Mouse (Mus musculus) erythroid progenitor cell, adult 5-6 weeks (primary cell): Measurements from ENCODE around the gene 1810046K07Rik. TPM values are rescaled to one million over a fixed set of nuclear protein-coding genes. Genes with fewer than 3 reads are reported as not detected.

Experiments
- ATAC-seq: replicated peaks from 2 replicates; pipeline ENCODE4 v1.8.0; 2016; ENCODE audit warnings: moderate number of reproducible peaks, mild to moderate bottlenecking, moderate TSS enrichment, inconsistent platforms; ENCODE audit not compliant: poor library complexity, low FRiP score, severe bottlenecking
- total RNA-seq, 2 experiments: library from RNA; stranded (forward) in 1 of 2; stranded (reverse) in 1 of 2; fragments of 150-400 nt in 1 of 2; fragments of 186-747, 209-891 nt in 1 of 2; gene quantifications; 2 replicates each; pipeline versions ENCODE4 v1.2.3 to v1.2.4; 2015 to 2017; ENCODE audit warnings: low replicate concordance in 2 of 2

1810046K07Rik gene
- total RNA-seq (2015; ENCODE audit: low replicate concordance) = 1.4 TPM in 1 of 2 replicates, not detected in the other
- total RNA-seq (2017; ENCODE audit: low replicate concordance) = not detected in 2 replicates

GRCm38 (mm10) chr9:51328731-51329130 is at the start of gene 1810046K07Rik:
Gene 1810046K07Rik (minus strand): TSS chr9:51328917.
- no peak for ATAC-seq

GRCm38 (mm10) chr9:51369560-51369959 is 40.8 kb upstream of the 1810046K07Rik start:
- no peak for ATAC-seq

GRCm38 (mm10) chr9:51367124-51367523 is 38.4 kb upstream of the 1810046K07Rik start:
- ATAC-seq = no peak

- no peak for ATAC-seq
Measured at GRCm38 (mm10) chr9:51364059-51364458, 35.3 kb upstream of the 1810046K07Rik start.

GRCm38 (mm10) chr9:51353511-51353910 is 24.8 kb upstream of the 1810046K07Rik start:
- no peak for ATAC-seq

- no peak for ATAC-seq
Measured at GRCm38 (mm10) chr9:51352896-51353295, 24.2 kb upstream of the 1810046K07Rik start.

- no peak for ATAC-seq
Measured at GRCm38 (mm10) chr9:51349422-51349821, 20.7 kb upstream of the 1810046K07Rik start.

GRCm38 (mm10) chr9:51345768-51346167 is 17.1 kb upstream of the 1810046K07Rik start:
- no peak for ATAC-seq

- no peak for ATAC-seq
Measured at GRCm38 (mm10) chr9:51335294-51336010, 6.7 kb upstream of the 1810046K07Rik start.

GRCm38 (mm10) chr9:51331449-51332238 is 2.9 kb upstream of the 1810046K07Rik start:
- ATAC-seq = no peak

GRCm38 (mm10) chr9:51327555-51327903 is 1.2 kb downstream of the 1810046K07Rik start:
- ATAC-seq = no peak

- no peak for ATAC-seq
Measured at GRCm38 (mm10) chr9:51326619-51327554, 1.8 kb downstream of the 1810046K07Rik start.

GRCm38 (mm10) chr9:51324406-51325065 is 4.2 kb downstream of the 1810046K07Rik start:
- no peak for ATAC-seq

GRCm38 (mm10) chr9:51320096-51320495 is 8.6 kb downstream of the 1810046K07Rik start:
- ATAC-seq = no peak

- ATAC-seq = no peak
Measured at GRCm38 (mm10) chr9:51318246-51318645, 10.5 kb downstream of the 1810046K07Rik start.

- ATAC-seq = no peak
Measured at GRCm38 (mm10) chr9:51317322-51317721, 11.4 kb downstream of the 1810046K07Rik start.

- ATAC-seq = no peak
Measured at GRCm38 (mm10) chr9:51315402-51316063, 13.2 kb downstream of the 1810046K07Rik start.

- no peak for ATAC-seq
Measured at GRCm38 (mm10) chr9:51312554-51313317, 16.0 kb downstream of the 1810046K07Rik start.
